Mouse (Mus musculus): ENCODE measurements at regions not wholly inside any gene's neighbourhood (a gene's known extent, or its start where the extent isn't known, plus 50 kb on each side); places are given as distances from the start of the nearest gene placed in this dataset.

GRCm38 (mm10) chr14:104145395-104145794 is 301.2 kb upstream of the Ednrb start:
- TF ChIP-seq CTCF (IDR thresholded peaks at IDR 0.05; ENCODE audit: extremely low read depth, insufficient read length, insufficient replicate concordance, low read depth, low read length), result no peak
- no peak for TF ChIP-seq POLR2A (IDR thresholded peaks at IDR 0.05; ENCODE audit: low read depth, low read length)
